In genomic region chr15:77828242-77828641, GRCm38 (mm10) we compare ENCODE assay signal across 12 mouse cellular contexts. TPM values are rescaled to one million over a fixed set of nuclear protein-coding genes. Genes with fewer than 3 reads are reported as not detected.
DNase-seq lines count a peak whose midpoint lies in the region; ATAC-seq and TF ChIP-seq lines count a peak whose summit lies in the region.
"Had no signal": no experiment of that assay in that cellular context is flagged by ENCODE, and none has a peak within 500 bp of the region (broad histone marks: within the 10 kb centered on the region; RNA-seq: fewer than 3 reads in every experiment).

No protein-coding gene starts in this region.

- WGBS in heart, embryonic 16.5 days, result 86% methylated on average over 12 of the region's 12 CpGs
- 79% methylated on average over 12 of the region's 12 CpGs for WGBS in lung, embryonic 16.5 days
- 91% methylated on average over 12 of the region's 12 CpGs for WGBS in embryonic facial prominence, embryonic 14.5 days

- TF ChIP-seq POLR2A in myocyte (IDR thresholded peaks at IDR 0.05; ENCODE audit: insufficient read length, low read depth), result no peak

- peaks cover 67% of the 10 kb centered on the region for H3K4me1 ChIP-seq in heart, embryonic 16.5 days (ENCODE audit: control insufficient read depth, insufficient read depth, low read length)
- H3K4me1 ChIP-seq in lung, embryonic 16.5 days (replicated peaks; ENCODE audit: control insufficient read depth, insufficient read depth, low read length), result peaks cover 84% of the 10 kb centered on the region
- H3K4me1 ChIP-seq in embryonic facial prominence, embryonic 14.5 days (ENCODE audit: control insufficient read depth, insufficient read depth, low read length), result peaks cover 23% of the 10 kb centered on the region

- H3K4me3 ChIP-seq in heart, embryonic 16.5 days (ENCODE audit: low read length), result no peak overlapping the region
- no peak overlapping the region for H3K4me3 ChIP-seq in lung, embryonic 16.5 days (ENCODE audit: low read length)
- no peak overlapping the region for H3K4me3 ChIP-seq in embryonic facial prominence, embryonic 14.5 days (ENCODE audit: low read depth, low read length)
- H3K4me3 ChIP-seq in myocyte, result no peak overlapping the region
- H3K4me3 ChIP-seq: left cerebral cortex, adult 2 months; midbrain, embryonic 13.5 days; neural tube, embryonic 15.5 days had no signal

- no peak for ATAC-seq in heart, embryonic 16.5 days (replicated peaks; ENCODE audit: extremely low read depth, insufficient read depth, low FRiP score)
- ATAC-seq in lung, embryonic 16.5 days (ENCODE audit: low read depth), result no peak
- no peak for ATAC-seq in embryonic facial prominence, embryonic 14.5 days (ENCODE audit: low read depth)
- ATAC-seq: midbrain, embryonic 13.5 days had no signal

- no peaks in the 10 kb centered on the region for H3K9me3 ChIP-seq in heart, embryonic 16.5 days (replicated peaks; ENCODE audit: control insufficient read depth, low read length)
- no peaks in the 10 kb centered on the region for H3K9me3 ChIP-seq in lung, embryonic 16.5 days (ENCODE audit: control insufficient read depth, low read length)
- no peaks in the 10 kb centered on the region for H3K9me3 ChIP-seq in embryonic facial prominence, embryonic 14.5 days (ENCODE audit: control insufficient read depth, low read length)
- H3K9me3 ChIP-seq: G1E; midbrain, embryonic 13.5 days; neural tube, embryonic 15.5 days had no signal

- peak overlapping the region; percentile 69 for H3K27ac ChIP-seq in heart, embryonic 16.5 days (ENCODE audit: low read length)
- peak overlapping the region; percentile 91 for H3K27ac ChIP-seq in lung, embryonic 16.5 days (ENCODE audit: low read length)
- H3K27ac ChIP-seq in embryonic facial prominence, embryonic 14.5 days (replicated peaks; ENCODE audit: low read depth, low read length), result peak overlapping the region; percentile 61
- H3K27ac ChIP-seq: left cerebral cortex, adult 2 months; neural tube, embryonic 15.5 days had no signal

- H3K79me2 ChIP-seq in myocyte (ENCODE audit: control insufficient read depth, insufficient read depth), result peaks cover 100% of the 10 kb centered on the region

- H3K27me3 ChIP-seq in heart, embryonic 16.5 days (ENCODE audit: control insufficient read depth, insufficient read depth, low read length), result no peaks in the 10 kb centered on the region
- no peaks in the 10 kb centered on the region for H3K27me3 ChIP-seq in lung, embryonic 16.5 days (ENCODE audit: control insufficient read depth, insufficient read depth, low read depth, low read length)
- no peaks in the 10 kb centered on the region for H3K27me3 ChIP-seq in embryonic facial prominence, embryonic 14.5 days (replicated peaks; ENCODE audit: control insufficient read depth, insufficient read depth, low read length)
- H3K27me3 ChIP-seq in myocyte (ENCODE audit: control insufficient read depth, insufficient read depth, insufficient read length), result no peaks in the 10 kb centered on the region
- H3K27me3 ChIP-seq: midbrain, embryonic 13.5 days; neural tube, embryonic 15.5 days had no signal

- 0 out of 2 replicates have a peak, but pooled peaks cover 2% of the 10 kb centered on the region for H3K36me3 ChIP-seq in heart, embryonic 16.5 days (ENCODE audit: control insufficient read depth, insufficient read depth)
- no peaks in the 10 kb centered on the region for H3K36me3 ChIP-seq in lung, embryonic 16.5 days (ENCODE audit: control insufficient read depth, insufficient read depth, low read length)
- 0 out of 2 replicates have a peak, but pooled peaks cover 5% of the 10 kb centered on the region for H3K36me3 ChIP-seq in embryonic facial prominence, embryonic 14.5 days (ENCODE audit: control insufficient read depth, insufficient read depth, low read length)
- H3K36me3 ChIP-seq in myocyte (ENCODE audit: control insufficient read depth, insufficient read depth), result peaks cover 48% of the 10 kb centered on the region
- H3K36me3 ChIP-seq: midbrain, embryonic 13.5 days had no signal

- H3ac ChIP-seq in myocyte (ENCODE audit: control insufficient read depth, insufficient read length), result no peak overlapping the region

- no peak overlapping the region for H3K4me2 ChIP-seq in heart, embryonic 16.5 days (ENCODE audit: low read depth, low read length)
- peak overlapping the region; percentile 13 for H3K4me2 ChIP-seq in lung, embryonic 16.5 days (ENCODE audit: low read depth, low read length)
- H3K4me2 ChIP-seq in embryonic facial prominence, embryonic 14.5 days (ENCODE audit: low read depth, low read length), result no peak overlapping the region
- peak overlapping the region; percentile 13 for H3K4me2 ChIP-seq in myocyte (ENCODE audit: low read depth)
- H3K4me2 ChIP-seq: midbrain, embryonic 13.5 days; neural tube, embryonic 15.5 days had no signal

- 0 out of 2 replicates have a peak overlapping the region, but pooled peaks have one; percentile 19 for H3K9ac ChIP-seq in heart, embryonic 16.5 days (ENCODE audit: low read length)
- H3K9ac ChIP-seq in lung, embryonic 16.5 days (ENCODE audit: low read length), result peak overlapping the region; percentile 21
- H3K9ac ChIP-seq in embryonic facial prominence, embryonic 14.5 days (ENCODE audit: low read depth, low read length), result 0 out of 2 replicates have a peak overlapping the region, but pooled peaks have one; percentile 2
- H3K9ac ChIP-seq: midbrain, embryonic 13.5 days; neural tube, embryonic 15.5 days had no signal

- DNase-seq in heart, postnatal 4 days, result no peak
- no peak for DNase-seq in lung, postnatal 36 days
- no peak for DNase-seq in embryonic facial prominence, embryonic 14.5 days (ENCODE audit: low spot score)
- no peak for DNase-seq in gastrocnemius, postnatal 25 days
- DNase-seq in spleen, postnatal 36 days (ENCODE audit: low spot score in 2 of 2), result no peak

TF ChIP-seq in myocyte, 11 proteins besides CTCF, POLR2A, EP300 and RAD21:
- TF ChIP-seq TCF3 (IDR thresholded peaks at IDR 0.05; ENCODE audit: insufficient read length, low read depth) (no peak), E2F4 (IDR thresholded peaks at IDR 0.05; ENCODE audit: insufficient read depth) (no peak)

RNA-seq across cellular contexts. Expression of gene Myh9, which starts 13.7 kb away (rescaled TPM):
- polyA plus RNA-seq in heart, embryonic 16.5 days (2015; fragmentation: Nextera tagmentation; extraction: Ambion mirVana), result 22.8 and 29.7 TPM in 2 replicates
- 100 to 1,000 TPM; 219 to 228 TPM for total RNA-seq in heart, postnatal 4 days (2021)
- 71.7 and 77.6 TPM in 2 replicates for polyA plus RNA-seq in lung, embryonic 16.5 days (2015; fragmentation: Nextera tagmentation; extraction: Ambion mirVana)
- polyA plus RNA-seq in embryonic facial prominence, embryonic 14.5 days (2014; fragmentation: Nextera tagmentation; extraction: Ambion mirVana), result 48.8 and 53.7 TPM in 2 replicates
- polyA plus RNA-seq in myocyte (2012; fragmentation: generic; extraction: Trizol), result 466 TPM
- total RNA-seq in gastrocnemius, postnatal 25 days (2021), result 10 to 100 TPM; 51.0 to 72.0 TPM

Comparison
In these comparisons a context has a peak if more than half of its experiments do, and no peak if none do; other contexts are left out.
1. H3K4me2 ChIP-seq: peak in lung, embryonic 16.5 days (single experiment) and myocyte (single experiment); none in heart, embryonic 16.5 days (single experiment) and embryonic facial prominence, embryonic 14.5 days (single experiment).
2. Peak in every context shown above with its lines, with median percentiles within 50 percentile points of each other: H3K27ac ChIP-seq and H3K9ac ChIP-seq.